Mouse (Mus musculus) heart, postnatal 25 days (tissue): ENCODE data around the gene Zfp184. TPM values are rescaled to one million over a fixed set of nuclear protein-coding genes. Genes with fewer than 3 reads are reported as not detected.
A peak's percentile ranks its signal among the peaks of the same experiment; 100 is the strongest.

Source experiments
- DNase-seq: peaks from one replicate; pipeline ENCODE4 v3.0.0; 2022; ENCODE audit warnings: low spot score
- intact Hi-C: fragments of 180-260 bp; cut with DNase I; formaldehyde crosslinking; loops from one replicate; pipeline ENCODE4 v1.15.1; 2025
- total RNA-seq, 2 experiments: library from RNA; stranded (reverse); gene quantifications; 2 replicates each; pipeline ENCODE4 v1.2.3; 2021

The Zfp184 gene
- total RNA-seq, 2 experiments from 2014 or later: 0.56 to 0.68 TPM

- intact Hi-C loops: loop anchor here (1.0 to 2.0 kb wide), 3 partner anchors 33 to 54 kb away; no protein-coding TSS in a partner anchor
- peak; percentile 72 for DNase-seq
These were observed 29.4 kb downstream of the Zfp184 start for GRCm38 (mm10) chr13:21974221-21974725.

GRCm38 (mm10) chr13:21974726-21975473, 30.0 kb downstream of the Zfp184 start:
- intact Hi-C loops: loop anchor here (1.0 to 2.0 kb wide), 3 partner anchors 34 to 53 kb away; no protein-coding TSS in a partner anchor
- peak; percentile 36 for DNase-seq

GRCm38 (mm10) chr13:21980981-21981802, 36.3 kb downstream of the Zfp184 start, which contains the start of gene Pom121l2:
Gene Pom121l2, plus strand, starts transcription at chr13:21981194.
- DNase-seq: peak; percentile 40
- intact Hi-C loops: no loop called here

- no peak for DNase-seq
- intact Hi-C loops: no loop called here
These were observed 36.9 kb downstream of the Zfp184 start for GRCm38 (mm10) chr13:21981803-21982193.

- intact Hi-C loops: no loop called here
- no peak for DNase-seq
These were observed 39.6 kb downstream of the Zfp184 start for GRCm38 (mm10) chr13:21984486-21984885.

GRCm38 (mm10) chr13:21992550-21992949, 47.7 kb downstream of the Zfp184 start:
- intact Hi-C loops: no loop called here
- no peak for DNase-seq

GRCm38 (mm10) chr13:21993957-21994738, 49.3 kb downstream of the Zfp184 start:
- intact Hi-C loops: loop anchor here (2.0 kb wide), 1 partner anchor 21 kb away; no protein-coding TSS in a partner anchor

GRCm38 (mm10) chr13:21994896-21995295, 50.0 kb downstream of the Zfp184 start:
- DNase-seq: no peak
- intact Hi-C loops: loop anchor here (2.0 kb wide), 1 partner anchor 20 kb away; no protein-coding TSS in a partner anchor

More at GRCm38 (mm10) chr13:21993957-21994738, 49.3 kb downstream of the Zfp184 start:
- no peak for DNase-seq

GRCm38 (mm10) chr13:21995331-21995914, 50.5 kb downstream of the Zfp184 start:
- intact Hi-C loops: loop anchor here (2.0 kb wide), 1 partner anchor 19 kb away; no protein-coding TSS in a partner anchor
- no peak for DNase-seq

GRCm38 (mm10) chr13:21996101-21996839, 51.4 kb downstream of the Zfp184 start:
- DNase-seq: no peak
- intact Hi-C loops: no loop called here

- no peak for DNase-seq
- intact Hi-C loops: no loop called here
These were observed 51.9 kb downstream of the Zfp184 start for GRCm38 (mm10) chr13:21996840-21997185.

GRCm38 (mm10) chr13:21997201-21997820, 52.4 kb downstream of the Zfp184 start:
- intact Hi-C loops: no loop called here
- DNase-seq: no peak

GRCm38 (mm10) chr13:21997821-21998220, 52.9 kb downstream of the Zfp184 start:
- DNase-seq: no peak
- intact Hi-C loops: no loop called here

- intact Hi-C loops: no loop called here
These were observed 53.5 kb downstream of the Zfp184 start for GRCm38 (mm10) chr13:21998412-21998811.

GRCm38 (mm10) chr13:21999147-21999546, 54.3 kb downstream of the Zfp184 start:
- no peak for DNase-seq
- intact Hi-C loops: no loop called here

More at GRCm38 (mm10) chr13:21998412-21998811, 53.5 kb downstream of the Zfp184 start:
- DNase-seq: no peak

- no peak for DNase-seq
- intact Hi-C loops: no loop called here
These were observed 56.5 kb downstream of the Zfp184 start for GRCm38 (mm10) chr13:22001346-22001745.

GRCm38 (mm10) chr13:22001823-22002222, 56.9 kb downstream of the Zfp184 start:
- DNase-seq: no peak
- intact Hi-C loops: no loop called here
